Mouse (Mus musculus): Measurements from ENCODE around the gene Tmem245. TPM values are rescaled to one million over a fixed set of nuclear protein-coding genes. Genes with fewer than 3 reads are reported as not detected.

Tmem245 gene
- polyA plus RNA-seq, 1 experiment, result 17.2 TPM

GRCm38 (mm10) chr4:56864417-56865001 lies 82.7 kb downstream of the Tmem245 start:
- H3K4me3 ChIP-seq (ENCODE audit: insufficient read depth, low read depth, low read length), result peak overlapping the region; percentile 73
- H3K27ac ChIP-seq (replicated peaks; ENCODE audit: low read depth, low read length), result peak overlapping the region; percentile 32; the same call in 1 of the 2 replicates
- peaks cover 7% of the 10 kb centered on the region; the same call in 1 of the 2 replicates for H3K4me1 ChIP-seq (ENCODE audit: control insufficient read depth, insufficient read depth, insufficient read length, low read length)

DNA sequence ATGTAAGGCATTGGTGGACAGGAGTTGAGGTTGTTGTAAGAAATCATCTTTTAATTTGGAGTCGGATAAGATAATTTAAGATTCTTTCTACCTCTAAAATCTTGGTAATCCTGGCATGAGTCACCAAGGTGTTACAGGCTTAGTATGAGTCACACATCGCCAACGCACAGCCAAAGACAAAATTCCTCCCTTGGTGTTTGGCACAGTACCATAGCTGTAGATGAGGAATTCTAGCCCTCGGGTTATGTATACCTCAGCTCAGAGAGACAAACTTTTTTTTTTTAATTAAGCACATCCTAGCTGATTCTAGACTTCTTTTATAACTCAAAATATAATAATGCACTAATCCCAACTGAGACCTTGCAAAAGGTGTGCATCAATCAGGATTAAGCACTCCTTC lies 83.2 kb downstream of the Tmem245 start:
- Histone ChIP-seq H3K4me3 (ENCODE audit: insufficient read depth, low read depth, low read length) (peak overlapping the region; percentile 73), H3K4me1 (ENCODE audit: control insufficient read depth, insufficient read depth, insufficient read length, low read length) (peaks cover 7% of the 10 kb centered on the region; the same call in 1 of the 2 replicates), H3K27ac (replicated peaks; ENCODE audit: low read depth, low read length) (no peak overlapping the region)

GRCm38 (mm10) chr4:56861551-56861950 lies 85.7 kb downstream of the Tmem245 start:
- no peak overlapping the region for H3K4me3 ChIP-seq (ENCODE audit: insufficient read depth, low read depth, low read length)
- peaks cover 7% of the 10 kb centered on the region; the same call in 1 of the 2 replicates for H3K4me1 ChIP-seq (ENCODE audit: control insufficient read depth, insufficient read depth, insufficient read length, low read length)
- no peak overlapping the region for H3K27ac ChIP-seq (replicated peaks; ENCODE audit: low read depth, low read length)

- H3K27ac ChIP-seq (replicated peaks; ENCODE audit: low read depth, low read length), result no peak overlapping the region
- no peak overlapping the region for H3K4me3 ChIP-seq (ENCODE audit: insufficient read depth, low read depth, low read length)
- no peaks in the 10 kb centered on the region for H3K4me1 ChIP-seq (ENCODE audit: control insufficient read depth, insufficient read depth, insufficient read length, low read length)
Observed at GRCm38 (mm10) chr4:56858733-56859132, 88.5 kb downstream of the Tmem245 start.

- Histone ChIP-seq H3K27ac (replicated peaks; ENCODE audit: low read depth, low read length) (no peak overlapping the region), H3K4me3 (ENCODE audit: insufficient read depth, low read depth, low read length) (no peak overlapping the region), H3K4me1 (ENCODE audit: control insufficient read depth, insufficient read depth, insufficient read length, low read length) (no peaks in the 10 kb centered on the region)
Observed at GRCm38 (mm10) chr4:56856371-56856949, 90.8 kb downstream of the Tmem245 start.

- no peak overlapping the region for H3K27ac ChIP-seq (replicated peaks; ENCODE audit: low read depth, low read length)
Observed at GRCm38 (mm10) chr4:56855935-56856334, 91.3 kb downstream of the Tmem245 start.

DNA sequence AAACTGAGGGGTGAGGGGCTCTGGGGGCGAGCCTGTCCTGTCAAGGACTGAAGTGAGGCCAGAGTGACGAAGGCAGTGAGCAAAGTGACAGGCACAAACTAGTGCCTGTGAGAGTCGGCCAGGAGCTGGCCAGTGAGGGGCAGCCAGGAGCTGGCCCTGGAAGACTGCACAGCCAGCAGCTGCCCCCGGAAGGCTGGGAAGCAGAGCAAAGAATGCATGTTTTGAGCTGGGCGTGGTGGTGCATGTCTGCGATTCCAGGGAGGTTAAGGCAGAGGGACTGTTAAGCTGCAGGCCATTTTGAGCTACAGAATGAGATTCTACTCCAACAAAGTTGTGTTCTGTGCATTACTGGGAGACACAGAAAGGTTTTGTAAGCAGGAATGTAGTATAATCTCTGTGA lies 96.5 kb downstream of the Tmem245 start:
- Histone ChIP-seq H3K27ac (replicated peaks; ENCODE audit: low read depth, low read length) (no peak overlapping the region), H3K4me1 (ENCODE audit: control insufficient read depth, insufficient read depth, insufficient read length, low read length) (no peaks in the 10 kb centered on the region), H3K4me3 (ENCODE audit: insufficient read depth, low read depth, low read length) (no peak overlapping the region)

More at GRCm38 (mm10) chr4:56855935-56856334, 91.3 kb downstream of the Tmem245 start:
- Histone ChIP-seq H3K4me3 (ENCODE audit: insufficient read depth, low read depth, low read length) (no peak overlapping the region), H3K4me1 (ENCODE audit: control insufficient read depth, insufficient read depth, insufficient read length, low read length) (no peaks in the 10 kb centered on the region)

DNA sequence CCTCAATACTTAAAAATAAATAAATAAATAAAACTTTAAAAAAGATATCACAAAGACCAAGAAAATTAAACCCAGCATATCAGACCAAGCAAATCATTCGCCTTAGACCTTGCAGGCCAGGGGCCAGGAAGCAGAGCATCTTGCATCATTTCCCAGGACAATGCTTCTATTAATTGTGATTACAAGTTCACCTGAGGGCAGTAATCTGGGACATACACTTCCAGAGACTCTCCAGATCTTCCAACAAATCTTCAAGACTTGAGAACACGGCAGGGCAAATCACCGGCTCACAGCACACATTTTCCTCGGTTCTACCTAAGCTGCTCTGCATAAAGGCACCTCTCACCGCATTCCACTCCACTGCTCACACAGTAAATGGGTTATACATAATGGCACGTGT lies 99.2 kb downstream of the Tmem245 start:
- H3K27ac ChIP-seq (replicated peaks; ENCODE audit: low read depth, low read length), result no peak overlapping the region
- H3K4me1 ChIP-seq (ENCODE audit: control insufficient read depth, insufficient read depth, insufficient read length, low read length), result no peaks in the 10 kb centered on the region
- no peak overlapping the region for H3K4me3 ChIP-seq (ENCODE audit: insufficient read depth, low read depth, low read length)

- Histone ChIP-seq H3K4me1 (ENCODE audit: control insufficient read depth, insufficient read depth, insufficient read length, low read length) (no peaks in the 10 kb centered on the region), H3K4me3 (ENCODE audit: insufficient read depth, low read depth, low read length) (no peak overlapping the region), H3K27ac (replicated peaks; ENCODE audit: low read depth, low read length) (no peak overlapping the region)
Observed at GRCm38 (mm10) chr4:56847400-56847799, 99.8 kb downstream of the Tmem245 start.

- no peak overlapping the region for H3K4me3 ChIP-seq (ENCODE audit: insufficient read depth, low read depth, low read length)
- no peaks in the 10 kb centered on the region for H3K4me1 ChIP-seq (ENCODE audit: control insufficient read depth, insufficient read depth, insufficient read length, low read length)
- no peak overlapping the region for H3K27ac ChIP-seq (replicated peaks; ENCODE audit: low read depth, low read length)
Observed at GRCm38 (mm10) chr4:56845896-56846533, 101.2 kb downstream of the Tmem245 start.

GRCm38 (mm10) chr4:56844911-56845310 lies 102.3 kb downstream of the Tmem245 start:
- H3K4me1 ChIP-seq (ENCODE audit: control insufficient read depth, insufficient read depth, insufficient read length, low read length), result no peaks in the 10 kb centered on the region
- H3K4me3 ChIP-seq (ENCODE audit: insufficient read depth, low read depth, low read length), result no peak overlapping the region
- no peak overlapping the region for H3K27ac ChIP-seq (replicated peaks; ENCODE audit: low read depth, low read length)

DNA sequence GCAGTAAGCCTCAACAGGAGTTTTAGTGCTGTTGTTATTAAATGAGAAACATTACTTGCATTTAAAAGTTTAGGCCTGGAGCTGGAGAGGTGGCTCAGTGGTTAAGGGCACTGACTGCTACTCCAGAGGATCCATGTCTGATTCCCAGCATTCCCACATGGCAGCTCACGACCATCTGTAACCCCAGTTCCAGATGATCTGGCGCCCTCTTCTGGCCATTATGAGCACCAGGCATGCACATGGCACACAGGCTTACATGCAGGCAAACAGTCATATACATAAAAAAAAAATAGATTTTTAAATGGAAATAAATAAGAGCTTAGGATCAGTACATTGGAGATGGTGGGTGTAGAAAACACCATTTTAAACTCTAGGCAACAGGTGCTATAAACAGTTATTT lies 103.3 kb downstream of the Tmem245 start:
- Histone ChIP-seq H3K27ac (replicated peaks; ENCODE audit: low read depth, low read length) (no peak overlapping the region), H3K4me1 (ENCODE audit: control insufficient read depth, insufficient read depth, insufficient read length, low read length) (no peaks in the 10 kb centered on the region), H3K4me3 (ENCODE audit: insufficient read depth, low read depth, low read length) (no peak overlapping the region)

- Histone ChIP-seq H3K4me3 (ENCODE audit: insufficient read depth, low read depth, low read length) (no peak overlapping the region), H3K27ac (replicated peaks; ENCODE audit: low read depth, low read length) (no peak overlapping the region), H3K4me1 (ENCODE audit: control insufficient read depth, insufficient read depth, insufficient read length, low read length) (no peaks in the 10 kb centered on the region)
Observed at GRCm38 (mm10) chr4:56842501-56842900, 104.7 kb downstream of the Tmem245 start.

DNA sequence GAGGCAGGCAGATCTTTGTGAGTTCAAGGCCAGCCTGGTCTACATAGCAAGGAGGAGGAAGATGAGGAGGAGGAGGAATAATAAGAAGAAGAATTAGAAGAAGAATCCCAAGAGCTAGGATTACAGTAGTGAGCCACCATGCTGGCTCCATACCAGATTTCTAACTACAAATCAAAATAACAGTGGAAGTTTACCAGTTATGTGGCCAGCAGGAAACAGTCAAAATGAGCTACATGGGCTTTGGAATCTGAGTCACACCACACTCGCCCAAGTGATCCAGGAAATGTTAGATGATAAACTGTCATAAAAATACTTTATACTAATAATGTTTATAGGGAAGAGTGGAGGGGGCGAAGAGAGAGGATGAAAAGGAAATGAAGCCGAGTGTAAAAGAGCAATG lies 106.9 kb downstream of the Tmem245 start:
- H3K27ac ChIP-seq (replicated peaks; ENCODE audit: low read depth, low read length), result no peak overlapping the region
- H3K4me3 ChIP-seq (ENCODE audit: insufficient read depth, low read depth, low read length), result no peak overlapping the region
- H3K4me1 ChIP-seq (ENCODE audit: control insufficient read depth, insufficient read depth, insufficient read length, low read length), result no peaks in the 10 kb centered on the region

- H3K4me1 ChIP-seq (ENCODE audit: control insufficient read depth, insufficient read depth, insufficient read length, low read length), result no peaks in the 10 kb centered on the region
- H3K27ac ChIP-seq (replicated peaks; ENCODE audit: low read depth, low read length), result no peak overlapping the region
- H3K4me3 ChIP-seq (ENCODE audit: insufficient read depth, low read depth, low read length), result no peak overlapping the region
Observed at GRCm38 (mm10) chr4:56837661-56838060, 109.6 kb downstream of the Tmem245 start.

- Histone ChIP-seq H3K4me3 (ENCODE audit: insufficient read depth, low read depth, low read length) (no peak overlapping the region), H3K27ac (replicated peaks; ENCODE audit: low read depth, low read length) (no peak overlapping the region), H3K4me1 (ENCODE audit: control insufficient read depth, insufficient read depth, insufficient read length, low read length) (no peaks in the 10 kb centered on the region)
Observed at GRCm38 (mm10) chr4:56831998-56832397, 115.2 kb downstream of the Tmem245 start.
